1 mouse cellular context compared by ENCODE assay signal in genomic region chr12:86829581-86830246, GRCm38 (mm10).
TF ChIP-seq lines count a peak whose summit lies in the region.

No protein-coding gene starts in this region.

TF ChIP-seq in MEL, 35 proteins besides CTCF, POLR2A, EP300 and RAD21 (continued from another document):
- no peak for TF ChIP-seq CHD2 (IDR thresholded peaks at IDR 0.05; ENCODE audit: low read length)
- TF ChIP-seq MEF2A (IDR thresholded peaks at IDR 0.05; ENCODE audit: extremely low read depth, insufficient replicate concordance, low read depth, low read length, poor library complexity, severe bottlenecking) = no peak
- TF ChIP-seq JUND (IDR thresholded peaks at IDR 0.05; ENCODE audit: low read depth, low read length) = no peak
